ENCODE assay signal across 12 mouse cellular contexts in genomic region chr6:55064477-55064827, GRCm38 (mm10).
"Had no signal": no experiment of that assay in that cellular context is flagged by ENCODE, and none has a peak within 500 bp of the region (broad histone marks: within the 10 kb centered on the region; RNA-seq: fewer than 3 reads in every experiment).

No protein-coding gene starts in this region.

- H3K4me3 ChIP-seq: left cerebral cortex, adult 2 months; limb, embryonic 10.5 days; midbrain, embryonic 13.5 days; stomach, embryonic 15.5 days had no signal

- H3K9me3 ChIP-seq: limb, embryonic 10.5 days; midbrain, embryonic 13.5 days; stomach, embryonic 15.5 days had no signal

- H3K4me1 ChIP-seq: midbrain, embryonic 13.5 days; stomach, embryonic 15.5 days had no signal

- H3K9ac ChIP-seq: midbrain, embryonic 13.5 days; stomach, embryonic 15.5 days had no signal

- H3K4me2 ChIP-seq: midbrain, embryonic 13.5 days; stomach, embryonic 15.5 days had no signal

- H3K27ac ChIP-seq: left cerebral cortex, adult 2 months; limb, embryonic 10.5 days; midbrain, embryonic 13.5 days; stomach, embryonic 15.5 days had no signal

- ATAC-seq: intestine, embryonic 16.5 days; lung, postnatal 0 days; midbrain, embryonic 13.5 days had no signal

- H3K27me3 ChIP-seq: midbrain, embryonic 13.5 days; stomach, embryonic 15.5 days had no signal

- DNase-seq: kidney, adult 2 months; kidney, postnatal 25 days; lung, adult 2 months; lung, postnatal 36 days; right cerebral cortex, postnatal 14 days; thymus, postnatal 4 days had no signal
